Mouse (Mus musculus): Measurements from ENCODE around the gene Ube3b.

- TF ChIP-seq CTCF (IDR thresholded peaks at IDR 0.05; ENCODE audit: low read depth, low read length) (no peak), EP300 (IDR thresholded peaks at IDR 0.05; ENCODE audit: insufficient read depth, low read depth, low read length) (no peak), POLR2A (IDR thresholded peaks at IDR 0.05; ENCODE audit: insufficient read depth, low read length) (no peak)
These were observed 6.8 kb upstream of the Ube3b start for GRCm38 (mm10) chr5:114373581-114373980.
